Mouse (Mus musculus) fibroblast of lung, adult 2 months (primary cell): ENCODE data around the gene Tekt1.

ENCODE experiments used
- DNase-seq: peaks from one replicate; pipeline ENCODE4 v3.0.0-alpha.2; 2011; ENCODE audit warnings: low read depth

Tekt1 gene

GRCm38 (mm10) chr11:72362347-72362741 is at the start of gene Tekt1:
Gene Tekt1 (minus strand): TSS chr11:72362442.
- DNase-seq, result no peak

- DNase-seq, result no peak
Observed at GRCm38 (mm10) chr11:72411945-72412344, 49.7 kb upstream of the Tekt1 start.

- DNase-seq, result no peak
Observed at GRCm38 (mm10) chr11:72411093-72411921, 49.1 kb upstream of the Tekt1 start, which contains the start of gene Smtnl2. Gene Smtnl2 (minus strand): TSS chr11:72411713.

DNA sequence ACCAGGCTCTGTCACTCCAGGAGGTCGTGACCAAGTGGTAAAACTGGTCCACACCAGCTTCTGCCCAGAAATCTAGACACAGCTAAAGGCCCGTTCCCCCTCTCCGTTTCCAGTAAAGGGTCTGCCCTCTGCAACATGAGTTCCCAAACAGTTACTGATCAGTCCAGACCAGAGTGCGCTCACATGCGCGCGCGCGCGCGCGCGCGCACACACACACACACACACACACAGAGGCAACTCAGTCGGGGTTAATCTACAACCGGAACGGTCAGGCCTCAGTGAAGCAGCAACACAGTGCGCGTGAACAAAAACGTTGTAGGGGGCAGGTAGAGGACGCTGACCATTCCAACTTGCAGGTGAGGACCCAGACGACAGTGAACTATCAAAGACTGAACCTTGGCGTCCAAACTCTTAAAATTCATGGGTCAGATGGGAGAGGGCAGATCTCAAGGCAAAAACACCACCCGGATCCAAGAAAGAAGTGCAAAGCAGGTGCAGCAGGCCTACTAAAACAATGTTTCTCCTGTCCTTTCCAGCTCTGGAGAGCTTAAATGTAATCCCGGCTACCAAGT is 48.4 kb upstream of the Tekt1 start:
- no peak for DNase-seq

DNA sequence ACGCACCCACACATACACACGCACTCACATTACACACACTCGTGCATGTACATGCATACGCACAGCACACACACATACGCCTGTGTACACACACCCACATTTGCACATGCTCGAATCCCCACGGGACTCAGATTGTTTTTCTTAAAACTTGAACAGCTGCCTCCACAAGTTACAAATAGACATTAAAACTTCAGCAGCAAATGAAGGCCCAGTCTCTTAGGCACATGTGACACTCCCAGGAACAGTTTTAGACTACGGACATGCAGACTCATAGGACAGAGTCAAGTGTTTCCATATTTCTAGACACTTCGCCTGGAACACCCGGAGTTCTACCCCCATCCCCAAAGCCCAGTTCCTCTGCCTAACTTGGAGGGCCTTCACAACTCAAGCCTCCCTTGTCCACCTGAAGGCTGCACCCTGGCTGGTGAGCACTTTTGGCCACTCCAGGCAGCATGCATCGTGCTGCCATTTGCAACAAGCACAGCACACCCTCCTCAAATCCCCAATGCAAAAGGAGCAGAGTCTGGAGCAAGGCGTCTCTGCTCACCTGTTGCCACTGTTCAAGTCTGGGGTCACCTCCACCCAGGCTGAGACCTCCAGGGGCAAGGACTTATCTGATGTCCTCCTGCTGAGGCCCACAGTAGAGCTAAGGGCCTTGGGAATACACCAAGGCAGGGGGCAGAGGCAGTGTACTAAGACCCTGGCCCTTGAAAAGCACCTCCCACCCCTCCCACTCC is 47.6 kb upstream of the Tekt1 start:
- no peak for DNase-seq

- no peak for DNase-seq
Observed at GRCm38 (mm10) chr11:72408451-72409170, 46.4 kb upstream of the Tekt1 start.

DNA sequence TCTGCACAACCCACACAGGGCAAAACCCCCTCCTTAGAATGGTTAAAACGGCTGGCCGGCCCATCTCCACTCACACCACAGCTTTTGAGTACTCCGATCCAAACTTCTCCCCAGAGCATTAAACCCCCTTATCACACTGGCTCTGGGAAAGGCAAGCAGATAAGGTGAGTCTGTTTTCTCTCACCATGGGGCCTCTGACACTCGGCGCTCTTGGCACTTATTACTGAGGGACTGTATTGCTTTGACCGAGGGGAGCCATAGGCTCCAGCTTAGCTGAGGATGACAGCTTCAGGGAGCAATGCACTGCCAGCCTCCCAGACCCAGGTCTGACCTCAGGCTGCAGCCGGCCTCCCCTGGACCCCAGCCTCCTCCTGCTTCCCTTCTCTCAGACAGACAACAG is 45.3 kb upstream of the Tekt1 start:
- no peak for DNase-seq

GRCm38 (mm10) chr11:72407081-72407480 is 44.8 kb upstream of the Tekt1 start:
- DNase-seq, result no peak

GRCm38 (mm10) chr11:72406079-72406675 is 43.9 kb upstream of the Tekt1 start:
- no peak for DNase-seq

- no peak for DNase-seq
Observed at GRCm38 (mm10) chr11:72405532-72405931, 43.3 kb upstream of the Tekt1 start.

GRCm38 (mm10) chr11:72402969-72403368 is 40.7 kb upstream of the Tekt1 start:
- DNase-seq, result no peak

- no peak for DNase-seq
Observed at GRCm38 (mm10) chr11:72402017-72402416, 39.8 kb upstream of the Tekt1 start.

DNA sequence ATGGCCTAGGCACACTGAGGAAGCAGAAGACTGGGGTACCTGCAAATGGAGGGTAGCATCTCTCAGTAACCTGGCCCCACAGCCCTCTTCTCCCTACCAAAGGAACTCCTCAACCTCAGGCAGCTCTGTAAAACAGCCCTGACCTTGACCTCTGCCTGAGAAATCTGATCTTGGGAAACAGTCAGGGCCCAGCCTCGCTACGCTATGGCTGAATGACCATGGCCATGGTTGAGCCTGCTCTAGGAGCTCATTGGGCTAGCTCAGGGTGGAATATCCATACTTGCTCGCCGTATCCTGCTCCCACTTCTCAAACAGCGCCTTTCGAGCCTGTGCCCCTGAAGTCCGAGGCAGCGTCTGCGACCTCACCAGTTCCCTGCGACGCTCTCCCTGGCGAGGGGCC is 38.8 kb upstream of the Tekt1 start:
- DNase-seq, result no peak

DNA sequence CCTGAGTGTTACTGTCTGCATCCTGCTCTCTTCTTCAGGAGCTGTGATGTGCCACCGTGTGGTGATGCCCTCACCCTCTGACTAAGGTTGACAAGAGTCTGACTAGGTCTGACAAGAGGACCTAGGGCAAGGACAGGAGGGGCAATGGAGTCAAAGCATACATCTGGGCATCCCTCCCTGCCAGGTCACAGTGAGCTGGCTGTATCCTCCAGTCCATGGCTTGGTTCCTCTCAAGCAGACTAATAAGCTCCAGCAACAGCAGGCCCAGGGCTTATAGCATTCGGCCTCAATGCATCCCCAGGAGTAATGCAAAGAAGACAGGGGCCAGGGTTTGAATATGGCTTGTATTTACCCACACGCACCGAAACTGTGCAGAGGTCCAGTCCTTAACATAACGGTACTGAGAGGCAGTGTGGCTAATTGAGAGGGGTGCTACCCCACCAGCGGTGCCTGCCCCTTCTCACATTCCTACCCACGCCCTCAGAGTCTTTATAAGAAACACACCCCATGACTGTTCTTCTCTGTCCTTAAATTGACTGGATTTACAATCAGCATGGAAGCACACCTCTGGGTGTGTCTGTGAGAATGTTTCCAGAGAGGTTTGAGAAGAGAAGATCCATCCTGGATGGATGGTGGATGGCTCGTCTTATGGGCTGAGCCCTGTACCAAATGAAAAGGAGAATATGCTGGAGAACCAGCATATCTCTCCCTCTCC is 35.7 kb upstream of the Tekt1 start:
- DNase-seq, result no peak

- peak; percentile 16 for DNase-seq
Observed at GRCm38 (mm10) chr11:72397072-72397471, 34.8 kb upstream of the Tekt1 start.

- DNase-seq, result no peak
Observed at GRCm38 (mm10) chr11:72396621-72397020, 34.4 kb upstream of the Tekt1 start.

GRCm38 (mm10) chr11:72395652-72396051 is 33.4 kb upstream of the Tekt1 start:
- no peak for DNase-seq

- no peak for DNase-seq
Observed at GRCm38 (mm10) chr11:72394694-72395093, 32.5 kb upstream of the Tekt1 start.

- DNase-seq, result no peak
Observed at GRCm38 (mm10) chr11:72393669-72394068, 31.4 kb upstream of the Tekt1 start.

DNA sequence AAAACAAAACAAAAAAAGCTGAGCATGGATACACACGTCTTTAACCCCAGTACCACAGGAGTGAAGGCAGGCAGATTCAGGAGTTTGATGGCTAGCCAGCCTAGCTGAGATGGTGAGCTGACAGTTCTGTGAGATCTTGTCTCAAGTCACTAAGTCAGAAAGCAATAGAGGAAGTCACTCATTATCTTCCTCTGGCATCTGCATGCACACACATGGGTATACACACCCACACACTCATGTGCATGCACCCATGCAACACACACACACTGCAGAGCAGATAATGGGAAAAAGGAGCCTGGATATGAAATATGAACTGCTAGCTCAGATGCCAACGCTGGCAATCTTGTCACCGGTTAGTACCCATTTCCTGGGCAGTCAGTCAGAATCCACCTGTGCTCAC is 31.0 kb upstream of the Tekt1 start:
- DNase-seq, result no peak

- DNase-seq, result no peak
Observed at GRCm38 (mm10) chr11:72391181-72391580, 28.9 kb upstream of the Tekt1 start.
